ENCODE assay signal across 9 mouse cellular contexts in the genomic region with DNA sequence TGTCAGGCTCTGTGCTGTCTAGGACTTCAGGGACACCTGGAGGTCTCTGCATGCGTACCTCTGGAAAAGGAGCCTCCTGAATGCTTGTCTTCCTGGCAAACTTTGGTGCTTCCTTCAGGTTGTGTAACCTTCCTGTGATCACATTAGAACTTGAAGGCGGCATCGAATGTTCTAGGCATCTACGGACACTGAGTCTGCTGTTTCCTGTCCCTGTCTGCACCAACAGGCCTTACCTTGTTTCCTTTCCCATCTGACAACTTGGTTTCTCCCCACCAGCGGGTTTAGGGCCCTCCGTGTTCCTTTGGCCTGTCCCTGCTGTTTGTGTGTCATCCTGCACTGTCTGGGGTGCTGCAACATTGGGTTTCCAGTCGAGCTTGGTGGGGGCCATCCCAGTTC. TPM values are rescaled to one million over a fixed set of nuclear protein-coding genes. Genes with fewer than 3 reads are reported as not detected.
A peak's percentile ranks its signal among the peaks of the same experiment; 100 is the strongest.
DNase-seq lines count a peak whose midpoint lies in the region; ATAC-seq and TF ChIP-seq lines count a peak whose summit lies in the region.
"Had no signal": no experiment of that assay in that cellular context is flagged by ENCODE, and none has a peak within 500 bp of the region (broad histone marks: within the 10 kb centered on the region; RNA-seq: fewer than 3 reads in every experiment).

No protein-coding gene starts in this region.

- no peak for TF ChIP-seq POLR2A in spleen, adult 2 months (IDR thresholded peaks at IDR 0.05; ENCODE audit: low read depth, low read length)

- no peaks in the 10 kb centered on the region for H3K27me3 ChIP-seq in heart, postnatal 0 days (ENCODE audit: control insufficient read depth, insufficient read depth, low read length)
- no peaks in the 10 kb centered on the region for H3K27me3 ChIP-seq in spleen, adult 2 months (ENCODE audit: control insufficient read depth, insufficient read depth, low read length)
- H3K27me3 ChIP-seq in limb, embryonic 10.5 days (ENCODE audit: low read depth, poor library complexity, severe bottlenecking), result no peaks in the 10 kb centered on the region
- H3K27me3 ChIP-seq in stomach, embryonic 16.5 days (ENCODE audit: control insufficient read depth, insufficient read depth, low read length), result no peaks in the 10 kb centered on the region

- no peaks in the 10 kb centered on the region for H3K9me3 ChIP-seq in heart, postnatal 0 days (replicated peaks; ENCODE audit: control insufficient read depth, low read length)
- no peaks in the 10 kb centered on the region for H3K9me3 ChIP-seq in limb, embryonic 10.5 days (replicated peaks)
- no peaks in the 10 kb centered on the region for H3K9me3 ChIP-seq in stomach, embryonic 16.5 days (replicated peaks; ENCODE audit: control insufficient read depth, low read length)

- DNase-seq in heart, postnatal 0 days (ENCODE audit: low spot score), result no peak
- no peak for DNase-seq in heart, adult 11 months
- no peak for DNase-seq in spleen, adult 2 months (ENCODE audit: low read depth in 1 of 2, low spot score in 2 of 2)
- no peak for DNase-seq in spleen, postnatal 10 days (ENCODE audit: low spot score in 2 of 2)
- DNase-seq in limb, embryonic 10.5 days (ENCODE audit: low spot score), result no peak
- no peak for DNase-seq in frontal cortex, postnatal 36 days (ENCODE audit: low spot score in 2 of 2)
- no peak for DNase-seq in gastrocnemius, adult 8-10 months (ENCODE audit: low spot score in 2 of 2)
- DNase-seq: heart, postnatal 14 days had no signal

- no peak for TF ChIP-seq CTCF in heart, postnatal 0 days (IDR thresholded peaks at IDR 0.05; ENCODE audit: low read depth)
- TF ChIP-seq CTCF in spleen, adult 2 months (IDR thresholded peaks at IDR 0.05; ENCODE audit: extremely low read depth, insufficient read depth, insufficient read length, insufficient replicate concordance), result no peak

- no peak for TF ChIP-seq EP300 in heart, postnatal 0 days (IDR thresholded peaks at IDR 0.05; ENCODE audit: low read depth)

- WGBS in heart, postnatal 0 days, result 82% methylated on average over 7 of the region's 7 CpGs
- WGBS in spleen, adult 2 months, result 30% methylated on average over 7 of the region's 7 CpGs
- WGBS in limb, embryonic 10.5 days, result 91% methylated on average over 7 of the region's 7 CpGs
- 77% methylated on average over 7 of the region's 7 CpGs for WGBS in stomach, embryonic 16.5 days

- no peak overlapping the region; the same call in 1 of the 2 replicates for H3K4me2 ChIP-seq in heart, postnatal 0 days (ENCODE audit: low read depth, low read length)
- peak overlapping the region; percentile 55 for H3K4me2 ChIP-seq in stomach, embryonic 16.5 days (ENCODE audit: low read depth, low read length)

- 0 out of 2 replicates have a peak overlapping the region, but pooled peaks have one; percentile 91 for H3K27ac ChIP-seq in heart, postnatal 0 days (ENCODE audit: low read depth)
- H3K27ac ChIP-seq in spleen, adult 2 months (ENCODE audit: insufficient read depth, low read length), result peak overlapping the region; percentile 92
- H3K27ac ChIP-seq in limb, embryonic 10.5 days, result peak overlapping the region; percentile 87; the same call in 1 of the 2 replicates
- peak overlapping the region; percentile 100 for H3K27ac ChIP-seq in stomach, embryonic 16.5 days (ENCODE audit: low read length)

- 0 out of 2 replicates have a peak, but pooled peaks cover 10% of the 10 kb centered on the region for H3K36me3 ChIP-seq in heart, postnatal 0 days (replicated peaks; ENCODE audit: control insufficient read depth, insufficient read depth, low read length)
- no peaks in the 10 kb centered on the region; the same call in 1 of the 2 replicates for H3K36me3 ChIP-seq in spleen, adult 2 months (ENCODE audit: control insufficient read depth, insufficient read depth, low read length)
- peaks cover 19% of the 10 kb centered on the region for H3K36me3 ChIP-seq in limb, embryonic 10.5 days
- H3K36me3 ChIP-seq in stomach, embryonic 16.5 days (ENCODE audit: control insufficient read depth, insufficient read depth, low read length), result no peaks in the 10 kb centered on the region

- peaks cover 36% of the 10 kb centered on the region for H3K4me1 ChIP-seq in heart, postnatal 0 days (ENCODE audit: control insufficient read depth, insufficient read depth)
- H3K4me1 ChIP-seq in spleen, adult 2 months (ENCODE audit: control insufficient read depth, insufficient read depth, insufficient read length), result peaks cover 49% of the 10 kb centered on the region
- H3K4me1 ChIP-seq in limb, embryonic 10.5 days, result peaks cover 70% of the 10 kb centered on the region
- peaks cover 63% of the 10 kb centered on the region for H3K4me1 ChIP-seq in stomach, embryonic 16.5 days (ENCODE audit: control insufficient read depth, insufficient read depth, low read length)

- H3K4me3 ChIP-seq in heart, postnatal 0 days (ENCODE audit: low read depth, low read length), result no peak overlapping the region
- H3K4me3 ChIP-seq in spleen, adult 2 months (ENCODE audit: extremely low read depth, insufficient read depth, insufficient read length), result peak overlapping the region; percentile 38; the same call in 1 of the 2 replicates
- H3K4me3 ChIP-seq in limb, embryonic 10.5 days, result no peak overlapping the region
- no peak overlapping the region for H3K4me3 ChIP-seq in stomach, embryonic 16.5 days (replicated peaks; ENCODE audit: low read length)

- ATAC-seq in heart, postnatal 0 days (ENCODE audit: insufficient read depth, low read depth), result no peak
- ATAC-seq in stomach, embryonic 16.5 days (ENCODE audit: insufficient read depth, low FRiP score), result no peak

- no peak overlapping the region for H3K9ac ChIP-seq in heart, postnatal 0 days (replicated peaks; ENCODE audit: low read depth, low read length)
- peak overlapping the region; percentile 72; the same call in 1 of the 2 replicates for H3K9ac ChIP-seq in stomach, embryonic 16.5 days (ENCODE audit: low read length)

RNA-seq across cellular contexts. Expression of gene Ap5z1, which starts 21.7 kb away (rescaled TPM):
- total RNA-seq in heart, postnatal 0 days (2014; rRNA removed; ENCODE audit: low replicate concordance), result 8.2 and 14.1 TPM in 2 replicates
- 3.9 and 5.7 TPM in 2 replicates for polyA plus RNA-seq in heart, postnatal 0 days (2015; fragmentation: Nextera tagmentation; extraction: Ambion mirVana)
- 58.4 and 74.0 TPM in 2 replicates for polyA plus RNA-seq in spleen, adult 2 months (2012; rRNA removed)
- 11.2 and 16.2 TPM in 2 replicates for polyA plus RNA-seq in limb, embryonic 10.5 days (2016; fragmentation: Nextera tagmentation; extraction: Ambion mirVana)
- 9.5 and 10.4 TPM in 2 replicates for polyA plus RNA-seq in stomach, embryonic 16.5 days (2015; fragmentation: Nextera tagmentation; extraction: Ambion mirVana)
- 1 to 10 TPM; 3.7 to 5.0 (median 4.1) TPM for total RNA-seq in gastrocnemius, adult 8-10 months (2022)

RNA-seq across cellular contexts. Expression of gene Foxk1, which starts 40.7 kb away (rescaled TPM):
- total RNA-seq in heart, postnatal 0 days (2014; rRNA removed; ENCODE audit: low replicate concordance), result 9.5 and 9.7 TPM in 2 replicates
- polyA plus RNA-seq in heart, postnatal 0 days (2015; fragmentation: Nextera tagmentation; extraction: Ambion mirVana), result 1.8 and 3.5 TPM in 2 replicates
- polyA plus RNA-seq in spleen, adult 2 months (2012; rRNA removed), result 39.2 and 133 TPM in 2 replicates
- polyA plus RNA-seq in limb, embryonic 10.5 days (2016; fragmentation: Nextera tagmentation; extraction: Ambion mirVana), result 3.5 and 4.5 TPM in 2 replicates
- 3.5 and 3.7 TPM in 2 replicates for polyA plus RNA-seq in stomach, embryonic 16.5 days (2015; fragmentation: Nextera tagmentation; extraction: Ambion mirVana)
- 10 to 100 TPM; 15.6 to 20.9 (median 17.7) TPM for total RNA-seq in gastrocnemius, adult 8-10 months (2022)
